Mouse (Mus musculus): ENCODE measurements at regions not wholly inside any gene's neighbourhood (a gene's known extent, or its start where the extent isn't known, plus 50 kb on each side); places are given as distances from the start of the nearest gene placed in this dataset.
A peak's percentile ranks its signal among the peaks of the same experiment; 100 is the strongest.

DNA sequence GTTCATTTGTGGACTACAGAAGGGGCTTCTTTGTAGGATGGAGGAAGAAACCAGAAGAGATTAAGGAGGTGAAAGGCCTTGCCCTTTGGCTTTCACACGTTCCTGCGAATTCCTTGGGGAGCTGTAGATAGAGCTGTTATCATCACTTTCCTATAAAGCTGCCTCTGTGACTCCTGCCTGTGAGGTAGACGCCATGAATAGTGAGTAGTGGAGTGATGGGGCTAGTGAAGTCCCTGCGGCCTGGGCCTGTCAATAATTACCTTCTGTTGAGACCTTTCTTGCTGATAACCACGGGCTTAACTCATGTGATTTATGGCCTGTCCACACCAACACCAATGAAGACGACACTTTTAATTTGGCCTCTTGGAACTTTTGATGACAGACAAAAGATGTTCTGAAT lies 146.0 kb upstream of the Ednra start:
- DNase-seq: no peak

DNA sequence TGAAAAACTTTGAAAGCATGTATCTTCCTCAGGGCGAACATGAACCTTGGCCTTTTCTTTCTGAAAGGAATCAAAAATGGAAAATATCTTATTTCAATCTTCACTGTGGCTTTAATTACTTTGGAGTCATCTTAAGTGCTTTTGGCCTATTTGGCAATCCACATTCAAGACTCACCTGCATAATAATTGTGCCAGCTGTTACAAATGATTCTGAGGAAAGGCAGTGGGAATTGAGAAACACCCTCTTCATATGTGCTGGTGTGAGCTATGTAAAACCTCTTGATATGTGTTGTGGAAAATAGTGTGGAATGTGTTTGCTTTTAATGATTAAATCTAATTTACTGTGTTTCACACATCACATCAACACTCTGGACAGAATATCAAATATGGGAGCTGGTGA lies 148.5 kb upstream of the Ednra start:
- DNase-seq: no peak

DNA sequence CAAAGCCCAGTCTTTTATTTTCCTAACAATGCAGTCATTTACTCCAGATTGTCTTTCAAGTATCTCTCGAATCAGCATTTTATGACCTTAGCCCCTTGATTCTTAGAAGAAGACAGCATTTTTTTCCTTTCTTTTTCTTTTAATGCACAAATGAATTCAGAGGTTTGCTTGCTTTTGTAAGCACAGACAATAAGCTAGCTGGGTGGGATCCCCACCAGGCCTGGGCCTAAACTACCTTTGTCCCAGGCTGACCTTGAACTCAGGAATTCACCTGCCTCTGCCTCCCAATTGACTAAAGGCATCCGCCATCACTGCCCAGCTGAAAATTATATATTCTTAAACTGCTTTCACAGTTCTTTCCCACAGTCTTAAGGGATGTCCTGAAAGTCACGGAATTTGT lies 195.5 kb upstream of the Ednra start:
- no peak for DNase-seq

DNA sequence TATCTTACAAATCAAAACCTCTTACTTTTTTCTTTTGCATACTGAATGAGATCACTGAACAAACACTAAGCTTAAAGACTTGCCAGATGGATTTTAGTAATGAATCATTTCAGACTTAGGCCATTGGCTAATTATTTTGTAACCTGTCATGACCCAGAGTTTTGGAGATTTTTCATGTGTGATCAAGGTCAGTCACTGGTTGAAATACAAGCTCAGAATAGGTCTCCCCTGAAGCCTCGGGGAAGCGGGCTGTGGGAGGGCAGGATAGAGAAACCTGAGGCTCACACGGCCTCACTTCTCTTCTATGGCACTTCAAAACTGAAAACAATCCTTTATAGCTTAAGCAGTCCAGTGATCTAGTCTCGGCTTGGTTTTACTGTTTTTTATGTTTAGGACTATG lies 197.6 kb upstream of the Ednra start:
- no peak for DNase-seq

DNA sequence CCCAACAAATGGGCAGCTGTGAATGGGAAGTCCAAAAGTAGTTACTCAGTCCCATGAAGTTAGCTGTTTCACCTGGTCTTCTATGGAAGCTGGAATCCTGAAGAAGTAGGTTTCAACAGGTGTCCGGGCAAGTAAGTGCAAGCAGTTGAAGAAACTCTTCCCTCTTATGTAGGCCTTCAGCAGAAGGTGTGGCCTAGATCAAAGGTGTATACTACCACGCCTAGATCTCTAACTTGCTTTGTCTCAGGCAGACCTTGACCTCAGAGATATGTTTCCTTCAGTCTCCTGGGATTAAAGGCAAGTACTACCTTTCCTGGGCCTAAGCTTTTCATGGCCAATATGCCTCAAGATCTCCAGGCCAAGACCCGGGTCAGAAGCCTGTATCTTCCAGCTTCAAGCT lies 223.4 kb upstream of the Ednra start:
- DNase-seq: no peak

DNA sequence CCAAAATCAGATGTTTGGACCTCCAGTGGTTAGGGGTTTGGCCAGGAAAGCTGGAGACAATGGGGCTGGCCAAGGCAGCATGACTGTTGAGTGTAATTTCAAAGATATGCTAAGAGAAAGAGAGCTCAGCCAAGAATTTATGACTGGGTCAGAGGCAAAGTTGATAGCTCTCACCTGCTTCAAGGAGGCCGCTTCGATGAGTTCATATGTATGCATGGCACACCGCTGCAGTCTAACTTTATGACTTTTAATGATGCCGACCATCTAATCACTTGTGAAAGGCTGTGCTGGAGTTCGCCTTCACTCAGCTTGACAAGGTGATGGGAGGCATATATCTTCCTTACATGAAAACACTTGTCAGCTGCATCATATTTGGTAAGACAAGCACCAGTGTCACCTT lies 225.4 kb upstream of the Ednra start:
- no peak for DNase-seq

DNA sequence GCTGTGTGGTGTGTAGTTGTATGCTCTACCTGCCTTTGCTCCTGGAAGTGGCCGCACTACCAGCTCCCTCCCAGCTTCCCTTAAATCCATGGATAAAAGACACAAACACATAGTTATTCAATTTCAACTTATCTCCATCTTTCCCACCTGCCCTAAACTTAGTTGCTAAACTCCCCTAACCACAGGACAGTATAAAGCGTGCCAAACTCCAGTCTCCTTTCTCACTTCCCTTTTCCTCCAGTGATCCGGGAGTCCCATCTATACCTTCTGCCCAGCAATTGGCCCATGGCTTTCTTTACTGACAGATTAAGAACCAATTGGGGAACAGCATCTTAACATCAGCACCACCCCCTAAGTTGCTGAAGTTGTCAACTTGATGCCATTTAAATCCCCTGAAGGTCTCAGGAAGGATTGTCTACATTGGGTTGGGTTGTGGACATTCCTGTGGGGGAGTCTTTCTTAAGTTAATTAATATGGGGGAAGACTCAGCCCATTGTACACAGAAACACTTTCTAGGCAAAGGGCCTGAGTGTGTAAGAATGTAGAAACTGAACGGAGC lies 234.6 kb upstream of the Ednra start:
- DNase-seq: no peak

DNA sequence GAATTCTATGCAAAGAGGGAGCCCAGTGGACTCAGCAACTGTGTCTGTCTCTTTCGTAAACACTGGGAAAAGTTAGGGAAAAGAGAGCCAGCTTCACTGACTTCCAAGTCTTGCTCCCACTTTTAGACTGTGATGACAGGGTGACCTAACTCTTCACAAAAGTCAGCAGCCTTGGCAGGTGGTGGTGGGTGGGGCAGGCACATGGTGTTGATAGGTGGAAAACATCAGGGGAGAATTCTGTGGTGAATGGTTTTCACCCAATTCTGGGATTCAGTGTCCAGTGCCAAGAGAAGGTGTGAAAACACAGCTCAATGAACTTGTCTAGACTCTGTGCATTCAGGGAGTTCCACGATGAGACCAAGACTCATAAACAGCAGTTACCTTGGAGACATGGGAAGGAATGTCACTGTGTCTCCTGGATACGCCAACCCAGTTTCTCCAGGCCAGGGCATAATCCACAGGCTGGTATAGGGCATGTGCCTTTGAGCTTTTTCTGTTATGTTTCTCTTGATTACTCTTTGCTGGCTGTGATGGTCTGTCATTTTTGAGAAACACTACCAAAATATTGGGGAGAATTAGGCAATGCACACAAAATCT lies 238.9 kb upstream of the Ednra start:
- DNase-seq: no peak

DNA sequence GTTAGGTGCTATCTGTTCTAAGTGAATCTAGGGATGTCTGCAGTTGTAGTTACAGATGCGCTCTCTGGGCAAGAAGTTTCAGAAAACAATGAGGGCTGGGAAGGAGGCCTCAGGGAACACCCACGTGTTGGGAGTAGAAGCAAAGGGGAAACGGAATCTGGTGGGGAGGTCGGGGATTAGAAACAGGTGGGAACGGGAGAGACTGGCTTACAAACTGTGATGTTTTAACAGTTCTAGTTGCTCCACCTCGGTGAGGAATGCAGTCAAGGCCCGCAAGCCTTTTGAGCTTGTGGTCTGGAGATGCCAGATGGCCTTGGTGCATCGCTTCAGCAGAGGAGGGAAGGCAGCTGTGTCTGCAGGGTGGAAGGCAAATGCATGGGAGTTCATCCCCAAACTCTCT lies 242.7 kb upstream of the Ttc29 start:
- DNase-seq: no peak

DNA sequence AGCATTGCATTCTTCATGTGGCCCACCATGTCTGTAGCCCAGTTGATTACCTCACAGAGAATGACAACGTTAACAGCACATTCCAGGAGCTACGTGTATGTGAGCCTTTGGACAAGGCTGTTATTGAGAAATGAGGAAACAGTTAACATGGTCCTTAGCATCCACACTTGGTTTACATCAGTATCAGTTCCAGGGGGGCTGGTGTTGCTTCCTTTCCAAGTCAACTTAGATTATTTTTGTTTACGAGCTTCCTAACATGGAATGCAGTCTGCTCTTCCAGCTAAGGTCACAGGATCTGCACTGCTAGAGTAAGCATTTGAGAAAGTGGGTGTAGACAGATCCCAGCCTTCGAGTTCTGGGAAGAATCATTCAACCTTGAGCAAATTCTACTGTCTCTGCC lies 239.4 kb upstream of the Ttc29 start:
- DNase-seq: no peak

DNA sequence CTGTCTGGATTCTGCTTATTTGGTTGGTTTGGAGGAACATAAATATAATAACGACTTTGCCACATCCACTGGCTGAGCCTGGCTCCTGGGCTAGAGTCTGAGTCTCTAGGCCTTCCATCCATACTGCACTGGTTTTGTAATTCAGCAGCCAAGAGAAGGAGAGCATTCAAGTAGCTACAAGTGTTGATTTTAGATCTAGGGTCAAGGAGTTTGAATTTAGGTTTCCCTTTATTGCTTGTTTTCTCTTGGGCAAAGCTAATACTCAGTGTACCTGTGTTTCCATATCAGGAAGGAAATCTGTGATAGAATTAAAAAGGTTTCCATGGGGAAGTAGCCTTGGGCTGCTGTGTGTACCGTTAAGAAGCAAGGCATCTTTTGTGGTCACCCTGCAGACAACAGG lies 234.0 kb upstream of the Ttc29 start:
- DNase-seq: no peak

DNA sequence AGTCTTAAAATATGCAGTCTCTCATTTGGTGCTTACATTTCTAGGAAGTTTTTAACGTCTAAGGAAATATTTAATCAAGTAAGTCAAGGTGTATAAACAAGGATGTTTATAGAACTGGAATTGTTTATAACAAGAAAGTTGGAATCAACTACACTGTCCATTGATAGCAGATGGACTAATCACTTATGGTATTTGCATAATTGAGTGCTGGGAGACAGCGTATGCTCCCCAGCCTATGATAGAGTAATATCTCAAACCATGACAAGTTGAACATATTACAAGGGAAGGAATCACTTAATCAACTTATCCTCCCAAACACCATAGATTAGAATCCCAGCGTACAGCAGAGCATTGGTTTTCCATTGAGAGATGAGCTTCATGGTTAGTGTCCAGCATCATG lies 232.4 kb upstream of the Ttc29 start:
- DNase-seq: no peak

DNA sequence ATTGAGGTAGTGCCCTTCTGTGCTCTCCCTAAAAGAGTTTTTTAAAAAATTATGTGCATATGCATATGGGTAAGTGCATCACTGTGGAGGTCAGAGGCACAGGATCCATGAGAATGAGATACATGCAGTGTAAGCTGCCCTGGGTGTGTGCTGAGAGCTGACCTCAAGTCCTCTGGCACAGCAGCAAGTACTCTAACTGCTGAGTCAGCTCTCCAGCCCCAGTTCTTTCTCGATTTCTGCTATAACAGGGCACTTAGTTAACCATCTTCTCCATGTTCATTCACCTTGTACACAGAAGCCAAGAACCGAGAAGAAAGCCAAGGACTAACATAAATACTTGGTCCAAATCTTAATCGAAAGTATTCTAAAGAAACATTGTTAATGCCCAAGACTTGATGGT lies 231.1 kb upstream of the Ttc29 start:
- no peak for DNase-seq

DNA sequence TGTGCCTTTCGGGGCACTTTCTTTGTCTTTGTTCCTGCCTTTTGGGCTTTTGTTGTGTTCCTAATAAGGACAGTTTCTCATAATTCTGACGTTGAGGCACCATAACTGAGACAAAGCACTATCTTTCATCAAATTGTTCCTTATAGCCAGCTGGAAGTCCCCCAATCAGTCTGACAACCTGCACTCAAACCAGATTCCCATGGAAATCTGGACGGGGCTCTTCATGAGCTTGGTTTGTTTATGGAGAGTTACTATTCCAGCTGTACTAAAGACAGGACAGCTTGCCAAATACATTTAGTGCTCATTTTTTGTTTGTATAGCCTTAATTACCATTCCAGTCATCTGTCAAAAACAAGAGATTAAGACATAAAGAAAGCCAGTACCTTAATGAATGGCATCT lies 229.6 kb upstream of the Ttc29 start:
- DNase-seq: no peak

DNA sequence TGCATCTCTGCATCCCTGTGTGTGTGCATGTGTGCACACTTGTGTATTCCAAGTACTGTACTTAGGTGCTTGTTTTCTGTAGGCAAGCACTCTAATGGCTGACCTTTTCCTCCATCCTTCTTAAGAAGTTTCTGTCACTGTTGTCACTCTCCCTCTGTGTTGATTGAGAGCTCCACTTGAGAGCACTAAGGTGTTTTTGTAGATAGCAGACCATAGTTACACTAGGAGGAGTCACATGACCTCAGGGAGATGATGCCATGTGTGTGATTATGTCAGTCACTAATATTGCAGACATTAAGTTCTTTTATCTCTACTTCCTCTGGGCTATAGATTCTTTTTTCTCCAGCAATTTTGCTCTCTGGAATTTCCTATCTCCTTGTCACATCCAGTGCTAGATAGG lies 225.9 kb upstream of the Ttc29 start:
- no peak for DNase-seq

DNA sequence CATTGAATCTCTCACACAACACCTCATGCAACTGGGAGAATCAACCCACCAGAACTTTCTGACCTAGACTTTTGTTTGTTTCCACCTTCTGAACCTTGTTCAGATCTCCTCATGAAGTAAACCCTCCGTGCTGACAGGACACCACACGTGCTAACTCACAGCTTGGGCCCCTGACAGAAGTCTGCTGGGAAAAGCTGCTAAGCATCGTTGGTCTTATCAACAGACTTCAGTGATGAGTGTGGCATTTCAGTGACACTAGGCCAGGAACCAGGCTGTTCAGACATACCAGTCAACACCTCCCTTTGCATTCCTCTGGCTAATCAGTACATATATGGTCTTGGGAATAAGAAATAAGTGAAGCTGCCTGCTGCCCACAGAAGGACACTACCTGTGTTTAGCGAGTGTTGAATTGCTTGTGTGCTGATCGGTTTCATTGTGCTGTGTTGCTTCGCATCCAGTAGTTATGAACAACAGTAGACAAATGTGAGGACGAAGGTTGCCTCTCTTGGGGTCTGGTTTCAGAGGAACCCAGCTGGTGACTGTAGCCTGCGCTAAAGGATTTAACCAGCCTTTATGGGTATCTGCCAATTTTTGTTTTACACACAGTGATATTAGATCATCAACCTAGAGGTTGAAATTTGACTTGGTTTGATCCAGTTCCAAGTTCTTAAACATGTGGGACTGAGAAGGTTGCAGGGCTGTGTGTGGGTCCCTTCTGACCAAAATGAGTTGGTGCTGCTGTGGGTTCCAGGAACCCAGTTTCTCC lies 224.6 kb upstream of the Ttc29 start:
- peak; percentile 31 for DNase-seq

DNA sequence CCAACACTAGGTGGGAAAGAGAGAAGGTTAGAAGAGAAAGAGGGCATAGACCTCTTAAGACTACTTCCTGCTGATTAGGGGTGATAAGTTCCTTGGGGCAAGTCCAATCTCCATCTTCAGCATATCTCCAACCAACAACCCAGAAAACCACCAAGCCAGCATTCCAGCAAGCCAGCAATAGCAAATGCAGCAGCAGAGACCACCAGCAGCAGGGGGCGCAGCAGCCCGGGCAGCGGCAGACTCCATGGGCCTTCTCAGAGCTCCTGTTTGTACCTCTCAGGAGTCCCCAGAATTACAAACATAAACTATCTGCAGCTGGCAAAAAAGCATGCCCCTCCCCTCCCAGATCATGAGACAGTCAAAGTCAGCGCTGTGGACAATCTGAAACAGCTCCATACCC lies 222.0 kb upstream of the Ttc29 start:
- DNase-seq: no peak

DNA sequence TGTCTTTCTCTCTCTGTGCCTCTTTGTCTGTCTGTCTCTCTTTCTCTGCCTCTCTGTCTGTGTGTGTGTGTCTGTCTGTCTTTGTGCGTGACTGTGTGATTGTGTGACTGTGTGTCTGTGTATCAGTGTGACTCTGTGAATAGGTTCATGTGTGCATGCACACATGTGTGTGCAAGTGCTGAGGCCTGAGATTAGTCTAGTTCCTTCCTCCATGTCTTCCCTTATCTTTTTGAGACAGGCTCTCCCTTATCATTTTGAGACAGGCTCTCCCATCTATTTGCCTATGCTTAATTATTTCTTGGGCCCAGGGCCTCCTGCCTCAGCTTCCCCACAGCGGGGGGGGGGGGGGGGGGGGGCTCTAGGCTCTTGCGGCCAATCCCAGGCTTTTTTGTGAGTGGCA lies 212.8 kb upstream of the Ttc29 start:
- no peak for DNase-seq

DNA sequence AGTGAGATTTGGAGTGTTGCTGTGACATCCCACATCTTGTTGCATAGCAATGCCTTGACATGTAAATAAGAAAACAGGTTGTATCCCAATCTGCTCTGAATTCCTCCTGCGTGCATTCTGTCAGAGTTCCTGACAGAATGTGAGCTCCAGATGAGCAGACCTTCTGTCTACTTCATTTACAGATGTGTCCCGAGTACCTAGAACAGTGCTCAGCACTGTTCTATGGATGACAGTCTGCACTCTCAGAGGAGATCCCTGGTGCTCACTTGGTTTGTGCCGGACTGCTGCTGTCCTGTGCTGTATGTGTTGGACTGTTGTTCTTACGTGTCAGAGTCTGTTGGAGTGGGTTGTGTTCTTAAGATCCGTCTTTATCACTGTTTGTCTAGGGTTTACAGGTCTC lies 211.4 kb upstream of the Ttc29 start:
- no peak for DNase-seq

DNA sequence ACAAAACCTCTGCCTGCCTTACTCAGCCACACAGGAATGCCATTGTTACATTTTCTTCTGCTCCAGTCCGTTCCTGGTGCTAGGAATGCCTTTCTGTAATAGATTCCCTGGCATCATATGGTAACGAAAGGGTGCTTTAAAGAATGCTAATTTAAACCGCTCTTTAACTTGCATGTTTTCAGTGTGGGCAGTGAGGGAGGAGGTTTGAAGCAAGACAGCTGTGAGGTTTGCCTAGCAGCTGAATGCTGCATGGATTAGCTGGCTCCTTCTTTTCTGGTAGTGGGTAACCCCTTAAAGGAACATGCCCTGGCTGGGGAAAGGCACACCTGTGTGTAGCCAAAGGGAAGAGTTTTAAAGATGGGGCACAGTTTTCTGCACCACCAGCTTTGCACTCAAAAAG lies 211.0 kb upstream of the Ttc29 start:
- no peak for DNase-seq

DNA sequence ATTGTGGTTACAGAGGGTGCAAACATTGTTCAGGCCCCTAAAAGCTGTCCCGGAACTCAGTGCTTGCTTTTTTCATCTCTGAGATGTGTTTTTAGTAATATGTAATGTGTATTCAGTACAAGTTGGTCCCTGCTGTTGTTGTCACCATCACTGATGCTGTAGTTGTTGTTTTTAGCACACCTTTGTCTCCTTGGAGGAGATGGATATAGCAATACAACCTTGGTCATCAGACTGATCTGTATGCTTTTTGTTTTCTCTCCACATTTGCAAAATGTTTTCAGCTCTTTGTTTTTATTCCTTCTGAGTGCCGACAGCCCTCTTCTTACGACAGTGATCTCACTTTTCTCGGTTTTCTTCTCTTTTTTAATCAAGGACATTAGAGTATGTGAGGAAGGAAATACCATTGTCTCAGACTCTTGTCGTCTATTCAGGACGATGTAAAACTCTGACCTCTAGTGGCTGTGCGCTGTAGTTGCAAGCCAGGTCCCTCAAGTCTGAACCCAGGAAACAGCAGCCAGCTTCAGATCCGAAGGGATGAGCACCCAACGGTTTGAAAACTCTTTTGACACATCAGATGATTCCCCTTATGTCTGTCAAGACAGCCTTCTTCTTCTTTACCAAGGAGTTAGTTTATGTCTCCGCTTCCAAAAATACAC lies 209.1 kb upstream of the Ttc29 start:
- peak; percentile 68 for DNase-seq

DNA sequence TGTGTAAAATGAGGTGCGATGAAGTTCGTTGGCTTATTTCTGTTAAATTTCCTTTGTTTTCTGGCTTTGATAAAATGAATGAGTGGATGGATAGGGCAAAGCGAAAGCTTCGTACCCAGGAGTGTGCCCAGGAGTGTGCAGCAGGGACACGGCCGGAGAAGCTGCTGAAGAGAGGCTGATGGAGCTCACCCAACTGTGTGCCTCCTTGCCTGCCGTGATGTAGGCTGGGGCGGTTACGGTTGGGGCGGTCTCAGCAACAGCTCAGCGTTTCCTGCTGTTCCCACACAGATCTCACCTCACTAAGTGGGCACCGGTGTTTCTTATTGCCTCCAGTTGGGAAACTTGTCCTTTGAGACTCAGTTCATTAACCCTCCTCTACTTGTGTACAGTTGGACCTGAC lies 208.2 kb upstream of the Ttc29 start:
- no peak for DNase-seq

DNA sequence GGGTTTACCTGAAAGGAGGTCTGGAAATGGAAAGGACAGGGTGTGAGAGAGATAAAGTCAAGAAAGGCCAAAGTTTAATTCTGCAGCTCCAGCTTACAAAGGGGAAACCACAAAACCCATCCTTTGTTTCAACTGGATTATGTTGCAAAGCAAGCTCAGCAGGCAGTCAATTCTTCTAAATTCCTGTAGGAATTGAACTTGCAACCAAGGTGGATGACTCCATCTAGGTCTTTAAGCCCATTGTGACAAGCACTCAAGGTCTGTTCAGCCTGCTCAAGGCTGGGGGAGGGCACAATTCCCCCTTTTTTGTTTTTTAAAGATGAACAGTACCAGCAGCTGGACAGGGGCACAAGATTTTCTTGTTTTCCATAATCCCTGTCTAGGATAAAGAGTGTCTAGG lies 200.0 kb upstream of the Ttc29 start:
- DNase-seq: no peak

DNA sequence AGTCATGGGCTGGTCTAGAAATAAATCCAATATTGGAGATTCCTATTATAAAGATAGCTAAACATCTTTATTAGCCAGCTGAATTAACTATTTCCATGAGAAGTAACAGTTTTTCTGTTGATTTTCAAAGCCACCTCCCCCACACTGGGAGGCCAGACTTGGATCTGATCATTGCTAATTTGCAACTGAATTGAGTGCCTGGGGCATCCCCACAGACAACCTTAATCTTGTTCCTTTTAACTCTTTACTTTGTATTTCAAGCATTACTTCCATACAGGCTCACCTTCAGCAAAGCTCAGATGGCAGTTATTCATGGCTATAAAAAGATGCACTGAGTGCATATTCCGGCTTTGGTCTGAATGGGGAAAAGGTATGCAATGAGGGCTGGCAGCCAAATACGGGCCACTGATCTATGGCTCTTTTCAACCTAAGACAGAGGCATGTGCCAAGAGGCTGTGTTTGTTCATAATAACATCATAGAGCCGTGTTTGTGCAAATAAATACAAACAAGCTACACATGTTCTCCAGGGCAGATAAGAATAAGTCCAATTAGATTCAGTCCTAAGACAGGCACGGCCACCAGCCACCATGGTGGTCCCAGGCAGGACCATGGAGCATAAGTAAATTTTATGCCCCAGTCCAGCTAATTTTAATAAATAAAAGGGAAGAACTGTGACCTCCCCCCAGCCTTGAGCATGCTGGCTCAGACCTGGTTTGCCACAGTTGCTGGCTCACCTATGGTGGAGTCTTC lies 194.5 kb upstream of the Ttc29 start:
- DNase-seq: no peak
